Mouse (Mus musculus) cerebellum, adult 2 months (tissue): Measurements from ENCODE around the gene Fam187b.

Experiments
- CTCF ChIP-seq: fragments of 200-500 bp; IDR thresholded peaks from 2 replicates; pipeline ENCODE4 v1.5.1; 2011; ENCODE audit warnings: low read depth, mild to moderate bottlenecking, control low read depth, low read length, moderate library complexity, borderline replicate concordance; ENCODE audit not compliant: insufficient read depth
- POLR2A ChIP-seq: fragments of 200-500 bp; IDR thresholded peaks from 2 replicates; pipeline ENCODE4 v1.6.1; 2011; ENCODE audit warnings: low read length, control low read depth, borderline replicate concordance; ENCODE audit not compliant: insufficient read depth

DNA sequence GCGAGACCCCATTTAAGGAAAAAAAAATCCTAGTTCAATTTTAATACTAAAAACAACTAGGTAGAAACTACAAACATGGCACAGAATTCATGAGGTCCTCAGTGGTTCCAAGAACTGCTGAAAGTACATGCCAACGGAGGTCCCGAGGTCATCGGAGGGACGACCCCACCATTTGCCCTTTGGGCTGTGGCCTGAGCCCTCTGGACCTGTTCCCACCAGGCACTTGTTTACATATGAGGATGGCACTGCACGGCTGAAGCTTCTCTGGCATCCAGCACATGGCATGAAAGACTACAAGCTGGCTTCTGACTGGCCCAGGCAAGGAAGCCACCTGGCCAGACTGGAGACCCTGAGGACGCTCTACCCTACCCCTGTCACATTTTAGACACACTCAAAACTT, 9.2 kb upstream of the Fam187b start:
- TF ChIP-seq CTCF: no peak
- no peak for TF ChIP-seq POLR2A
